Mouse (Mus musculus): ENCODE measurements around the gene Gm15127.
"Not testable (repeated sequence)": the region's sequence is repeated elsewhere in the genome, so short reads cannot be mapped to it uniquely, and the experiment has no call there.

DNA sequence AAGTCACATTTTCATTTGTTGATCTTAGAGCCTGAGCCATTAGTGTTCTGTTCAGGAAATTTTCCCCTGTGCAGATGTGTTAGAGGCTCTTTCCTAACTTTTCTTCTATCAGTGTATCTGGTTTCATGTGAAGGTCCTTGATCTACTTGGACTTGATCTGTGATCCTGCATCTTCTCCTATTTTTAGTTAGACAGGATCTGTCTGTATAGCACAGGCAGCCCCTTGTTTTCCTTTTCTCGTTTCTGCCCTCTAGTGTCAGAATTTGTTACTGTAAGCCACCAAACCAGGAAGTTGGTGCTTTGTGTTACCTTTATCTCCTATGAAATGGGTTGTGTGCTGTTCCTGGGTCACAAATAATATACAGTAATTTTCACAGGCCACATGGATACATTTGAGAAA lies 12.9 kb downstream of the Gm15127 start:
- not testable (repeated sequence) for TF ChIP-seq CHD2 (IDR thresholded peaks at IDR 0.05; ENCODE audit: low read depth, low read length); MAFK (IDR thresholded peaks at IDR 0.05; ENCODE audit: insufficient read depth, low read depth, low read length); ZNF384 (IDR thresholded peaks at IDR 0.05; ENCODE audit: low read depth, low read length); ZC3H11A (IDR thresholded peaks at IDR 0.05; ENCODE audit: borderline replicate concordance, low read depth, low read length)
